Mouse (Mus musculus) spleen, adult 2 months (tissue): Measurements from ENCODE around the gene Rnh1. TPM values are rescaled to one million over a fixed set of nuclear protein-coding genes. Genes with fewer than 3 reads are reported as not detected.

ENCODE experiments used
- DNase-seq, 2 experiments: peaks; one replicate each; pipeline versions ENCODE4 v3.0.0 to v3.0.0-alpha.2; 2012 to 2021; ENCODE audit warnings: low spot score in 2 of 2, low read depth in 1 of 2
- H3K27ac ChIP-seq: fragments of 200-500 bp; 2 replicates; pipeline ENCODE4 v1.5.1; 2012; ENCODE audit warnings: low read length, inconsistent platforms; ENCODE audit not compliant: insufficient read depth
- H3K27me3 ChIP-seq: fragments of 200-500 bp; 2 replicates; pipeline ENCODE4 v1.6.1; 2012; ENCODE audit warnings: mild to moderate bottlenecking, moderate library complexity, low read length, inconsistent platforms; ENCODE audit not compliant: control insufficient read depth, insufficient read depth
- H3K36me3 ChIP-seq: fragments of 200-500 bp; 2 replicates; pipeline ENCODE4 v1.6.1; 2012; ENCODE audit warnings: mild to moderate bottlenecking, low read length, inconsistent platforms; ENCODE audit not compliant: control insufficient read depth, insufficient read depth
- H3K4me1 ChIP-seq: fragments of 200-500 bp; 2 replicates; pipeline ENCODE4 v1.6.1; 2011; ENCODE audit warnings: inconsistent platforms; ENCODE audit not compliant: control insufficient read depth, insufficient read depth, insufficient read length
- H3K4me3 ChIP-seq: fragments of 200-500 bp; 2 replicates; pipeline ENCODE4 v1.5.1; 2011; ENCODE audit warnings: mild to moderate bottlenecking, inconsistent platforms; ENCODE audit not compliant: insufficient read depth, insufficient read length; ENCODE audit errors: extremely low read depth
- CTCF ChIP-seq: fragments of 200-500 bp; IDR thresholded peaks from 2 replicates; pipeline ENCODE4 v1.5.1; 2011; ENCODE audit warnings: mild to moderate bottlenecking, inconsistent platforms; ENCODE audit not compliant: insufficient read depth, insufficient read length, insufficient replicate concordance; ENCODE audit errors: extremely low read depth
- POLR2A ChIP-seq: fragments of 200-500 bp; IDR thresholded peaks from 2 replicates; pipeline ENCODE4 v1.6.1; 2011; ENCODE audit warnings: low read depth, low read length, inconsistent platforms
- WGBS: fragments of 180-500 bp; shearing (Covaris S2); methylation state at CpG from one replicate; pipeline ENCODE4 v1.1.7; 2018; 5-methylcytosine and 5-hydroxymethylcytosine counted together
- polyA plus RNA-seq: library from polyadenylated mRNA; depleted of rRNA; stranded (reverse); fragments of >200 nt; gene quantifications from 2 replicates; pipeline ENCODE4 v1.2.3, GENCODE M21; 2012

Gene Rnh1
- polyA plus RNA-seq, 1 experiment: 113 TPM

DNA sequence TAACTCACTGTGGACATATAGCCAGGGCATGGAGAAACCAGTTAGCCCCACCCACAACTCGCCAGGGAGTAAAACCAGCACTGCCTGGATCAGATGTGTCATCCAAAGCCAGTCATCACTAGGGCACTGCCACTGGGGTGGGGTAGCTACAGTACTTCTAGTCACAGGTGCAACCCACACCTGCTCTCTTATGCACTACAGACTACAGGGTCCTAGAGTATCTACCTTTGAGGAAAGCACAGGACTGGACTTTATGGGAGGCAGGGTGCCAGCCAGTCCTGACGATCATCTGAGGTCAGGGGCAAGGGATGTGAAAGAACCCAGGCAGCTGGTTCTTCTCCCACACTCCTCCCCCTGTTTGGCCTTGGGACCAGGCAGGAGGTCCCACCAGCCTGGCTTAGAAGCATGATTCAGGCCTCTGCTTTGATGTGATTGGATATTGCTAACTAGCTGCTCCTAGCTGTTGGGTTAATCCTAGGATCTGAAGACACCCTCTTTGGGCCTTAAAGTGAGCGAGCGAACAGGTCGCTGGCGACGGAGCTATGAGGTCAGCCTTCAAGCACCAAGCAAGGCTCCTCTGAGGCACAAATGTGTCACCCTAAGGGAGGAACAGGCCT, 4.6 kb downstream of the Rnh1 start:
- Histone ChIP-seq H3K4me3 (peak overlapping the region; percentile 60), H3K4me1 (peaks cover 6% of the 10 kb centered on the region; the same call in 1 of the 2 replicates), H3K27me3 (no peaks in the 10 kb centered on the region), H3K36me3 (peaks cover 19% of the 10 kb centered on the region), H3K27ac (peak overlapping the region; percentile 53)
- no peak for TF ChIP-seq POLR2A
- TF ChIP-seq CTCF: no peak
- DNase-seq: no peak
- 10% methylated on average over 7 of the region's 7 CpGs for WGBS

DNA sequence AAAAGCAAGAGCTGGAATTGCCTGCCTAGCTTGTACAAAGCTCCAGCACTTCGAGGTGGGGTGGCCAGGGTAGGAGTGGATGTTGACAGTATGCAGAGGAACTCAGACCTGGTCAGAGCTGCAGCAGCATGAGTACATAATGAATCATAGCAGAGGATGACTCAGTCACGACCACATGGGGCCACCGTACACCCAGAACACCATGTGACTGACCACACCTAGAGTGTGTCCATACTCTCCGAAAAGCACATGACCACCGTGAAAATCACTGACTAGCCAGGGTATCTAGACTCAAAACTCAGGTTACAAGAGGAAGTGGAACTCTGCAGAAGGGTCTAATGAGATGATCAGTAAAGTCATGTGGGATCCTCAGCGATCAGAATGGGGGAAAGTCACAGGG, 7.8 kb downstream of the Rnh1 start:
- peaks cover 5% of the 10 kb centered on the region; the same call in 1 of the 2 replicates for H3K4me1 ChIP-seq
- no peak for DNase-seq
- H3K36me3 ChIP-seq: peaks cover 41% of the 10 kb centered on the region
- WGBS: 71% methylated on average over 6 of the region's 6 CpGs
- TF ChIP-seq CTCF: no peak
- TF ChIP-seq POLR2A: no peak
- H3K27me3 ChIP-seq: no peaks in the 10 kb centered on the region
- H3K4me3 ChIP-seq: no peak overlapping the region
- H3K27ac ChIP-seq: no peak overlapping the region

DNA sequence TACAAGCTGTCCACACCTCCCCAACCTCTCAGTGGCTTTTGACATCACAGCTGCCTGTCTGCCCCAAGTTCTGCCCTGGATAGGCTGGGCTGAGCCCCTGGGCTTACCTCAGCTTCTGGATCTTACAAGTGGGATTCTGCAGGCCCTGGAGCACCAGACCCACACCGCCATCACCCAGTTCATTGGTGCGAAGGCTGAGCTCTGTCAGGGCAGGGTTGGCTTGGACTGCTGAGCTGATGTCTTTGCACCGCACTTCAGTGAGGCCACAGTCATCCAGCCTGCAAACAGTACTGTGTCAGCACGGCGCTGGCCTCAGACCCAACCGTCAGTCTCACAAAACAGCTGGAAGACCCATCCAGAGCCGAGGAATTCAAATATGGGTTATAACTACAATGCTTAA, 8.3 kb downstream of the Rnh1 start:
- Histone ChIP-seq H3K4me1 (peaks cover 5% of the 10 kb centered on the region; the same call in 1 of the 2 replicates), H3K27ac (no peak overlapping the region), H3K4me3 (no peak overlapping the region), H3K36me3 (peaks cover 43% of the 10 kb centered on the region), H3K27me3 (no peaks in the 10 kb centered on the region)
- WGBS: 97% methylated on average over 7 of the region's 7 CpGs
- no peak for DNase-seq
- TF ChIP-seq POLR2A (no peak), CTCF (no peak)

DNA sequence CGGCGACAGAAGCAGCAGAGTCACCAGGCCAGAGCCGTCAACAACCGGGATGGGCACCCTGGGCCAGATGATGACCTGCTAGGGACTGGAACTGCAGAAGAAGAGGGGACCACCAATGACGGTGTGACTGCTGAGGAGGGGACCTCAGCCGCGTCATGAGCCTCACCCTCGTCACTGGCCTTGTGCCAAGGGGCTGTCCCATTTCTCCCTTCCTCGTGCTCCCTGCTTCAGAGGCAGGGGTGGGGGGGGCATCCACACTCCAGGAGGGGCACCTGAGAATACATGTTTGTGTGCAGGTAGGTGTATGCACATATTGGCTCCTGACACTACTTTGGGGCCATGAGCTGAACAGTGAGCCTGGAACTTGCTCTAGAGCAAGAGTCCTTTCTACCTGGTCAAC, 17.3 kb downstream of the Rnh1 start:
- 87% methylated on average over 9 of the region's 9 CpGs for WGBS

DNA sequence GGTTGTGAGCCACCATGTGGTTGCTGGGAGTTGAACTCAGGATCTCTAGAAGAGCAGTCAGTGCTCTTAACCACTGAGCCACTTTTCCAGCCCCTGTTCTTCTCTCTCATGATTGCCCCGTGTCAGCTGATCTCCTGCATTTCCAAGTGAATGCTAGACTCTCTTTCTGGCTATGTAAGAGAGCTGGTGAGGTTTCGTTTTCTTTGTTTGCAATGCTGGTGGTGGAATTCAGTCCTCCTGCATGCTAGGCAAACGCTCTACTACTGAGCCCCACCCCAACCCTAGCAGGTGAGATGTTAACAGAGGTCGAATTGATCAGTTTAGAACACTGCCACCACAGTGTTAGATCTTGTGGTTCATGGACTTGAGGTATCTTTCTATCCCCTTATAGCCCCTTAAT, 24.0 kb downstream of the Rnh1 start:
- Histone ChIP-seq H3K4me1 (no peaks in the 10 kb centered on the region), H3K27ac (no peak overlapping the region), H3K4me3 (no peak overlapping the region), H3K36me3 (no peaks in the 10 kb centered on the region; the same call in none of the 2 replicates), H3K27me3 (no peaks in the 10 kb centered on the region)
- DNase-seq: no peak
- no peak for TF ChIP-seq POLR2A
- no peak for TF ChIP-seq CTCF
- WGBS: 91% methylated on average over 4 of the region's 4 CpGs

More for the DNA sequence above, 17.3 kb downstream of the Rnh1 start:
- Histone ChIP-seq H3K36me3 (peaks cover 14% of the 10 kb centered on the region), H3K4me3 (no peak overlapping the region), H3K4me1 (no peaks in the 10 kb centered on the region), H3K27me3 (no peaks in the 10 kb centered on the region), H3K27ac (no peak overlapping the region)
- DNase-seq: no peak
- TF ChIP-seq CTCF: no peak

DNA sequence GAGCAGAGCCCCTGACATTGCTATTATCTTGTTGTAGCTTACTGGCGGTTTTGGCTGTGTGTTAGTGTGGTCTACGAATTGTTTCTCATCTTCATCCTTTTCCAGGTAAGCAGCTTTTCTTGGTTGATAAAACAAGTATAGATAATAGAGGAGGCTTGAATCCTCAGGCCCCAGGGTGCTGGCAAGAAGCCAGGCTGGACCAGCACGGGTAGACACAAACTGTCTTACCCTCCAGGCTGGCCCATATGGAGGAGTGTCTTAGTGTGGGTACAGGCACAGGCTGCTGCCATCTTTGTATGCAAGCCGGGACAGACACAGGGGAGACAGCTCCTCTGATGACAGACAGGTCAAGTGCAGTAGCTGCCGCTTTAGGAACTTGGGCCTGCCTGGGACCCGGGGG, 25.6 kb downstream of the Rnh1 start:
- Histone ChIP-seq H3K36me3 (no peaks in the 10 kb centered on the region; the same call in 1 of the 2 replicates), H3K27ac (no peak overlapping the region), H3K27me3 (no peaks in the 10 kb centered on the region), H3K4me3 (no peak overlapping the region), H3K4me1 (no peaks in the 10 kb centered on the region)
- WGBS: 85% methylated on average over 6 of the region's 6 CpGs
- DNase-seq: no peak
- no peak for TF ChIP-seq CTCF
- no peak for TF ChIP-seq POLR2A

DNA sequence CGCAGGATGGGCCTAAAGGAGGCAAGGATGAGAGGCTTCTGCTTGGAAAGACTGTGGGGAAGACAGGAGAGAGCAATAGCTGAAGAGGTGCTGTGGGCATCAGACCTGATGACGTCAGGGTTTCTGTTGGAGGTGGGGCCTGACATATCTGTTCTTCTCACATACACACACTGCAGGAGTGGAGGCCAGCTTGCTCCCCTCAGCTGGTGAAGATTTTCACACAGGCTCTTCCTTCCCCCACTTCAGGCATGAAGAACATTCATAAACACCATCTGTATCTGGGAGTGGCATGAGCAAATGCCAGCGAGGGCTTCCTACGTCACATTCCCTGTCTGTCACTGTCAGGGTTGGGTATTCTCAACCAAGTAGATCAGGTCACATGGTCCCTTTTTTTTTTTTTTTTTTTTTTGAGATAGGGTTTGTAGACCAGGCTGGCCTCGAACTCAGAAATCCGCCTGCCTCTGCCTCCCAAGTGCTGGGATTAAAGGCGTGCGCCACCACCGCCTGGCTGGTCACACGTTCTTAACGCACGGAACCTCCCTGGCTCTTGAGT, 26.5 kb downstream of the Rnh1 start:
- TF ChIP-seq CTCF (no peak), POLR2A (no peak)
- H3K27ac ChIP-seq: no peak overlapping the region

More for the DNA sequence above, 26.5 kb downstream of the Rnh1 start:
- Histone ChIP-seq H3K36me3 (no peaks in the 10 kb centered on the region; the same call in 1 of the 2 replicates), H3K4me1 (no peaks in the 10 kb centered on the region), H3K4me3 (no peak overlapping the region), H3K27me3 (no peaks in the 10 kb centered on the region)
- no peak for DNase-seq
- WGBS: 86% methylated on average over 12 of the region's 12 CpGs
